Mouse (Mus musculus) left cerebral cortex, adult 9 months (tissue): Measurements from ENCODE around the gene Selenot.
A peak's percentile ranks its signal among the peaks of the same experiment; 100 is the strongest.

Experiments
- DNase-seq, 2 experiments: peaks; one replicate each; pipeline ENCODE4 v3.0.0; 2022; ENCODE audit warnings: low spot score in 2 of 2

Gene Selenot

GRCm38 (mm10) chr3:58636406-58637295 lies 60.2 kb downstream of the Selenot start, which contains the start of gene Erich6:
Gene Erich6, minus strand, starts transcription at chr3:58637207.
- DNase-seq, result peak in 1 of 2 experiments; percentile 10
